Mouse (Mus musculus) ES-E14 (cell line): ENCODE measurements around the gene Sec61b.

ENCODE experiments used
- CHD2 ChIP-seq: IDR thresholded peaks from 2 replicates; pipeline ENCODE4 v1.6.1; 2014; ENCODE audit warnings: mild to moderate bottlenecking, low read depth, low read length, inconsistent platforms
- HCFC1 ChIP-seq: IDR thresholded peaks from 2 replicates; pipeline ENCODE4 v1.6.1; 2012; ENCODE audit warnings: low read length, inconsistent platforms, borderline replicate concordance; ENCODE audit not compliant: insufficient read depth
- MAFK ChIP-seq: IDR thresholded peaks from 2 replicates; pipeline ENCODE4 v1.6.1; 2014; ENCODE audit warnings: mild to moderate bottlenecking, low read depth, low read length, inconsistent platforms; ENCODE audit not compliant: insufficient read depth
- ZC3H11A ChIP-seq: IDR thresholded peaks from 2 replicates; pipeline ENCODE4 v1.6.1; 2012; ENCODE audit warnings: low read depth, mild to moderate bottlenecking, inconsistent platforms, low read length, borderline replicate concordance
- ZNF384 ChIP-seq: IDR thresholded peaks from 2 replicates; pipeline ENCODE4 v1.6.1; 2012; ENCODE audit warnings: low read depth, low read length, inconsistent platforms

GRCm38 (mm10) chr4:47521884-47522605 lies 47.6 kb downstream of the Sec61b start:
- TF ChIP-seq HCFC1 (no peak), CHD2 (no peak), MAFK (no peak), ZNF384 (no peak), ZC3H11A (peak; percentile 37; the same call in 1 of the 2 replicates)
